Mouse (Mus musculus) liver, postnatal 0 days (tissue): Measurements from ENCODE around the gene Sdk2.

Source experiments
- CTCF ChIP-seq: sonication (generic); IDR thresholded peaks from 2 replicates; pipeline ENCODE4 v1.5.1; 2016; ENCODE audit warnings: antibody characterized with exemption, low read depth
- EP300 ChIP-seq: IDR thresholded peaks from 2 replicates; pipeline ENCODE4 v1.6.1; 2016; ENCODE audit warnings: antibody characterized with exemption, low read depth, mild to moderate bottlenecking

GRCm38 (mm10) chr11:114115077-114115476 lies 48.2 kb upstream of the Sdk2 start:
- peak; percentile 31 for TF ChIP-seq CTCF
- TF ChIP-seq EP300, result no peak
